Mouse (Mus musculus) CH12.LX (cell line): ENCODE measurements around the gene Mgrn1. TPM values are rescaled to one million over a fixed set of nuclear protein-coding genes. Genes with fewer than 3 reads are reported as not detected.

Experiments used
- DNase-seq: peaks from one replicate; pipeline ENCODE4 v3.0.0-alpha.2; 2013; ENCODE audit errors: extremely low read depth
- H3K27ac ChIP-seq: 2 replicates; pipeline ENCODE4 v1.5.1; 2012; ENCODE audit warnings: low read depth, mild to moderate bottlenecking, control low read depth, moderate library complexity; ENCODE audit not compliant: insufficient read depth
- H3K27me3 ChIP-seq: replicated peaks from 2 replicates; pipeline ENCODE3; 2012; ENCODE audit warnings: inconsistent platforms
- H3K36me3 ChIP-seq, 2 experiments: replicated peaks in 1 of 2; 2 replicates each; pipeline versions ENCODE3 to v1.6.1; 2012; ENCODE audit warnings: inconsistent platforms in 1 of 2, low read length in 1 of 2, mild to moderate bottlenecking in 1 of 2, mixed read lengths in 1 of 2, moderate library complexity in 1 of 2; ENCODE audit not compliant: control insufficient read depth in 1 of 2, insufficient read depth in 1 of 2
- H3K4me1 ChIP-seq, 2 experiments: 2 replicates each; pipeline ENCODE4 v1.6.1; 2012; ENCODE audit warnings: inconsistent platforms in 1 of 2, moderate library complexity in 1 of 2; ENCODE audit not compliant: insufficient read depth in 2 of 2, control insufficient read depth in 1 of 2
- H3K4me2 ChIP-seq: 2 replicates; pipeline ENCODE4 v1.6.1; 2012; ENCODE audit warnings: low read depth, mild to moderate bottlenecking, control low read depth; ENCODE audit not compliant: poor library complexity, insufficient read depth, severe bottlenecking
- H3K4me3 ChIP-seq, 3 experiments: fragments of 150-350 bp in 1 of 3; sonication (generic) in 1 of 3; replicated peaks in 1 of 3; 2 replicates each; pipeline versions ENCODE3 to v1.5.1; 2011 to 2012; ENCODE audit warnings: low read depth in 2 of 3, low read length in 2 of 3, mild to moderate bottlenecking in 2 of 3, moderate library complexity in 2 of 3, control low read depth in 1 of 3, improper control_type of control experiment in 1 of 3, inconsistent platforms in 1 of 3, mixed read lengths in 1 of 3; ENCODE audit not compliant: poor library complexity in 1 of 3
- H3K79me2 ChIP-seq: replicated peaks from 2 replicates; pipeline ENCODE4 v1.6.1; 2012; ENCODE audit warnings: mild to moderate bottlenecking, moderate library complexity; ENCODE audit not compliant: control insufficient read depth, poor library complexity, insufficient read depth, severe bottlenecking; ENCODE audit errors: extremely low read depth
- H3K9ac ChIP-seq: 2 replicates; pipeline ENCODE4 v1.6.1; 2012; ENCODE audit warnings: low read depth, mild to moderate bottlenecking, control low read depth, moderate library complexity; ENCODE audit not compliant: insufficient read depth
- H3K9me3 ChIP-seq: replicated peaks from 2 replicates; pipeline ENCODE3; 2012; ENCODE audit warnings: low read length, inconsistent platforms, mixed read lengths
- CHD1 ChIP-seq: IDR thresholded peaks from 2 replicates; pipeline ENCODE4 v1.6.1; 2012; ENCODE audit warnings: low read depth, low read length, improper control_type of control experiment, inconsistent platforms
- CHD2 ChIP-seq: IDR thresholded peaks from 2 replicates; pipeline ENCODE4 v1.6.1; 2011; ENCODE audit warnings: low read length, improper control_type of control experiment
- CTCF ChIP-seq, 2 experiments: IDR thresholded peaks in 1 of 2; conservative IDR thresholded peaks in 1 of 2; 2 replicates each; pipeline ENCODE4 v1.5.1; 2011 to 2012; ENCODE audit warnings: low read depth in 2 of 2, low read length in 2 of 2, improper control_type of control experiment in 1 of 2, inconsistent platforms in 1 of 2, mild to moderate bottlenecking in 1 of 2, moderate library complexity in 1 of 2
- E2F4 ChIP-seq: IDR thresholded peaks from 2 replicates; pipeline ENCODE4 v1.6.1; 2011; ENCODE audit warnings: low read depth, low read length, improper control_type of control experiment; ENCODE audit not compliant: insufficient replicate concordance
- ELF1 ChIP-seq: IDR thresholded peaks from 2 replicates; pipeline ENCODE4 v1.6.1; 2014; ENCODE audit warnings: low read depth, mild to moderate bottlenecking, inconsistent platforms, low read length, improper control_type of control experiment
- ETS1 ChIP-seq: conservative IDR thresholded peaks from 2 replicates; pipeline ENCODE4 v1.6.1; 2012; ENCODE audit warnings: low read depth, mild to moderate bottlenecking, inconsistent platforms, low read length, improper control_type of control experiment, moderate library complexity
- HCFC1 ChIP-seq: IDR thresholded peaks from 2 replicates; pipeline ENCODE4 v1.6.1; 2012; ENCODE audit warnings: low read depth, mild to moderate bottlenecking, inconsistent platforms, low read length, improper control_type of control experiment
- IRF4 ChIP-seq: IDR thresholded peaks from 2 replicates; pipeline ENCODE4 v1.6.1; 2014; ENCODE audit warnings: low read depth, mild to moderate bottlenecking, inconsistent platforms, low read length, improper control_type of control experiment
- JUN ChIP-seq: IDR thresholded peaks from 2 replicates; pipeline ENCODE4 v1.6.1; 2011; ENCODE audit warnings: low read depth, mild to moderate bottlenecking, low read length, improper control_type of control experiment, moderate library complexity; ENCODE audit not compliant: insufficient read depth
- JUND ChIP-seq: conservative IDR thresholded peaks from 2 replicates; pipeline ENCODE4 v1.6.1; 2011; ENCODE audit warnings: low read depth, low read length, improper control_type of control experiment
- MAX ChIP-seq: IDR thresholded peaks from 2 replicates; pipeline ENCODE4 v1.6.1; 2011; ENCODE audit warnings: low read length, improper control_type of control experiment
- MAZ ChIP-seq: IDR thresholded peaks from 2 replicates; pipeline ENCODE4 v1.6.1; 2012; ENCODE audit warnings: low read depth, mild to moderate bottlenecking, inconsistent platforms, low read length, improper control_type of control experiment, moderate library complexity
- MEF2A ChIP-seq: IDR thresholded peaks from 2 replicates; pipeline ENCODE4 v1.6.1; 2014; ENCODE audit warnings: low read depth, mild to moderate bottlenecking, inconsistent platforms, low read length, improper control_type of control experiment, borderline replicate concordance
- MYC ChIP-seq: IDR thresholded peaks from 2 replicates; pipeline ENCODE4 v1.6.1; 2011; ENCODE audit warnings: low read depth, mild to moderate bottlenecking, improper control_type of control experiment, low read length
- NELFE ChIP-seq: IDR thresholded peaks from 2 replicates; pipeline ENCODE4 v1.6.1; 2011; ENCODE audit warnings: low read depth, low read length, improper control_type of control experiment
- NRF1 ChIP-seq: IDR thresholded peaks from 2 replicates; pipeline ENCODE4 v1.6.1; 2014; ENCODE audit warnings: low read depth, mild to moderate bottlenecking, inconsistent platforms, low read length, improper control_type of control experiment, moderate library complexity
- PAX5 ChIP-seq: IDR thresholded peaks from 2 replicates; pipeline ENCODE4 v1.6.1; 2012; ENCODE audit warnings: low read length, inconsistent platforms, mixed read lengths
- POLR2A ChIP-seq: IDR thresholded peaks from 2 replicates; pipeline ENCODE4 v1.6.1; 2011; ENCODE audit warnings: low read depth, mild to moderate bottlenecking, improper control_type of control experiment, low read length
- RAD21 ChIP-seq: IDR thresholded peaks from 2 replicates; pipeline ENCODE4 v1.6.1; 2011; ENCODE audit warnings: low read depth, mild to moderate bottlenecking, low read length, improper control_type of control experiment, moderate library complexity
- SIN3A ChIP-seq: IDR thresholded peaks from 2 replicates; pipeline ENCODE4 v1.6.1; 2012; ENCODE audit warnings: low read length, improper control_type of control experiment, inconsistent platforms
- SMC3 ChIP-seq: IDR thresholded peaks from 2 replicates; pipeline ENCODE4 v1.6.1; 2011; ENCODE audit warnings: low read depth, low read length, improper control_type of control experiment
- TBP ChIP-seq: conservative IDR thresholded peaks from 2 replicates; pipeline ENCODE4 v1.6.1; 2011; ENCODE audit warnings: low read depth, low read length, improper control_type of control experiment
- UBTF ChIP-seq: IDR thresholded peaks from 2 replicates; pipeline ENCODE4 v1.6.1; 2012; ENCODE audit warnings: low read depth, mild to moderate bottlenecking, inconsistent platforms, low read length, improper control_type of control experiment, moderate library complexity
- USF1 ChIP-seq: IDR thresholded peaks from 2 replicates; pipeline ENCODE4 v1.6.1; 2014; ENCODE audit warnings: low read depth, mild to moderate bottlenecking, inconsistent platforms, low read length, improper control_type of control experiment
- USF2 ChIP-seq: conservative IDR thresholded peaks from 2 replicates; pipeline ENCODE4 v1.6.1; 2011; ENCODE audit warnings: low read depth, low read length, improper control_type of control experiment
- ZC3H11A ChIP-seq: IDR thresholded peaks from 2 replicates; pipeline ENCODE4 v1.6.1; 2012; ENCODE audit warnings: low read depth, mild to moderate bottlenecking, inconsistent platforms, low read length, improper control_type of control experiment
- ZMIZ1 ChIP-seq: IDR thresholded peaks from 2 replicates; pipeline ENCODE4 v1.6.1; 2012; ENCODE audit warnings: low read depth, mild to moderate bottlenecking, inconsistent platforms, low read length, improper control_type of control experiment
- dilution Hi-C: fragments of 300-500 bp; cut with MboI; formaldehyde crosslinking; loops from 2 replicates; pipeline ENCODE4 v1.14.3; 2020; ENCODE audit warnings: low sequenced_read_pairs; ENCODE audit not compliant: extremely low pct_unique_long_range_greater_than_20kb, extremely low pct_ligation_motif_present
- in situ Hi-C: fragments of 300-500 bp; cut with MboI; formaldehyde crosslinking; loops from 3 replicates; pipeline ENCODE4 v1.14.3; 2019; ENCODE audit warnings: low sequenced_read_pairs, low pct_ligation_motif_present, low pct_unique_long_range_greater_than_20kb, mixed read lengths
- polyA plus RNA-seq: library from polyadenylated mRNA; unstranded; fragments of >175 nt; gene quantifications from 2 replicates; pipeline ENCODE4 v1.2.1, GENCODE M21; 2012; ENCODE audit warnings: low read depth; ENCODE audit not compliant: insufficient read length
- total RNA-seq, 2 experiments: library from RNA; depleted of rRNA; stranded (reverse); fragments of 300-350 nt in 1 of 2; fragments of >200 nt in 1 of 2; gene quantifications; 2 replicates each; pipeline ENCODE4 v1.2.3; 2012 to 2014

The Mgrn1 gene
- total and polyA plus RNA-seq, 3 experiments: 11.7 to 16.9 (median 12.9) TPM

- in situ Hi-C loops: no loop called here
- Histone ChIP-seq H3K4me1 (peaks cover 6 to 34% of the 10 kb centered on the region in 2 experiments; a peak in 3 of 4 replicates), H3K4me3 (no peak overlapping the region), H3K4me2 (no peak overlapping the region), H3K36me3 (peaks cover 0 to 2% of the 10 kb centered on the region in 2 experiments), H3K27ac (no peak overlapping the region), H3K79me2 (no peaks in the 10 kb centered on the region), H3K27me3 (no peaks in the 10 kb centered on the region), H3K9me3 (no peaks in the 10 kb centered on the region), H3K9ac (no peak overlapping the region)
- dilution Hi-C loops: no loop called here
- no peak for DNase-seq
- TF ChIP-seq ZC3H11A (no peak), CTCF (conservative IDR thresholded peaks at IDR 0.05 in 1 of 2, IDR thresholded peaks at IDR 0.05 in 1 of 2; ENCODE audit: low read depth in 2 of 2, low read length in 2 of 2) (no peak), MAX (no peak), E2F4 (no peak), USF2 (no peak), CHD1 (no peak), JUND (no peak), POLR2A (no peak), SIN3A (no peak)
- TF ChIP-seq, all 38 proteins: peak for 0
Observed at GRCm38 (mm10) chr16:4971626-4972025, 85.6 kb downstream of the Mgrn1 start.

DNA sequence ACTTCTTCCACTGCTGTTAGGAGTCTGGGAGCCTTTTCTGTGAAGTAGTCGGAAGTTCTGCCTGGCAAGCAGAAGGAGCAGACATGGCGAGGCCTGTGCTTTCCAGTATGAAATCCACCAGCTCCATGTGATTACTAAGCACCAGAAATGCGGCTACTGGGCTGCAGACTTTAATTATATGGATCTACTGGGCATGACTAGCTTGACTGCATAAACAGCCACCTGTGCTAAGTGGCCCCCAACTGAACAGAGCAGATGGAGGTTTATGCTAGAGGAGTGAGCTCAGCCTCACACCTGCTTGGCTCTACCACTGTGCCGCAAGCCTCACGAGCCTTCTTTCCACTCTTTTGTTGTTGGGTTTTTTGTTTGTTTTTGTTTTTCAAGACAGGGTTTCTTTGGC lies 88.5 kb downstream of the Mgrn1 start:
- TF ChIP-seq ZMIZ1 (no peak), MEF2A (no peak), ELF1 (no peak)
- TF ChIP-seq, all 38 proteins: peak for 0
- no peak for DNase-seq
- in situ Hi-C loops (no loop called here), dilution Hi-C loops (no loop called here)
- Histone ChIP-seq H3K36me3 (peaks cover 0 to 2% of the 10 kb centered on the region in 2 experiments), H3K4me2 (no peak overlapping the region), H3K9ac (no peak overlapping the region), H3K27me3 (no peaks in the 10 kb centered on the region), H3K79me2 (no peaks in the 10 kb centered on the region), H3K27ac (no peak overlapping the region), H3K4me3 (no peak overlapping the region), H3K4me1 (peaks cover 0 to 14% of the 10 kb centered on the region in 2 experiments; a peak in 3 of 4 replicates), H3K9me3 (no peaks in the 10 kb centered on the region)

GRCm38 (mm10) chr16:4976180-4976579 lies 90.1 kb downstream of the Mgrn1 start:
- H3K27ac ChIP-seq: no peak overlapping the region

More at GRCm38 (mm10) chr16:4976180-4976579, 90.1 kb downstream of the Mgrn1 start:
- in situ Hi-C loops: no loop called here
- dilution Hi-C loops: no loop called here
- Histone ChIP-seq H3K9ac (no peak overlapping the region), H3K36me3 (peaks cover 0 to 2% of the 10 kb centered on the region in 2 experiments), H3K9me3 (no peaks in the 10 kb centered on the region), H3K79me2 (no peaks in the 10 kb centered on the region), H3K4me2 (no peak overlapping the region), H3K4me3 (no peak overlapping the region), H3K4me1 (peaks cover 0 to 14% of the 10 kb centered on the region in 2 experiments; a peak in 2 of 4 replicates), H3K27me3 (no peaks in the 10 kb centered on the region)
- no peak for DNase-seq
- no peak for TF ChIP-seq MAX
- TF ChIP-seq CTCF (conservative IDR thresholded peaks at IDR 0.05 in 1 of 2, IDR thresholded peaks at IDR 0.05 in 1 of 2; ENCODE audit: low read depth in 2 of 2, low read length in 2 of 2): no peak
- TF ChIP-seq NRF1: no peak
- no peak for TF ChIP-seq ELF1
- TF ChIP-seq SMC3: no peak
- TF ChIP-seq TBP: no peak
- no peak for TF ChIP-seq ETS1
- no peak for TF ChIP-seq RAD21
- no peak for TF ChIP-seq NELFE
- TF ChIP-seq HCFC1: no peak
- TF ChIP-seq JUN: no peak
- no peak for TF ChIP-seq PAX5
- TF ChIP-seq IRF4: no peak
- TF ChIP-seq UBTF: no peak
- no peak for TF ChIP-seq ZMIZ1
- TF ChIP-seq CHD2: no peak
- TF ChIP-seq MYC: no peak
- no peak for TF ChIP-seq USF1
- TF ChIP-seq MAZ: no peak
- TF ChIP-seq CHD1: no peak
